Comparison of ENCODE assay signal across 8 mouse cellular contexts in the genomic region with DNA sequence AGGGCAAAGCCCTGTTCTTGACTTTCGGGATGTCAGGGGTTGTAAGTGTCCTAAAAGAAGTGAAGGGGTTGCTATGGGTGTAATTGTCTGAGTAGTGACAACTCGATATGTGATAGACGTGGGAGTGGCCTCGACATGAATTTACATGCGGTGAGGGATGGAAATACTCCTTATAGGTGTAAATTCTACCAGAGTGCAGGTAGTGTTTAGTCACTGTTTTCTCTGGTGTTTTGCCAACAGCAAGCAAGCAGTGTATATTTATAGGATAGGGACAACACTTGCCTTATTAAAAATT. TPM values are rescaled to one million over a fixed set of nuclear protein-coding genes. Genes with fewer than 3 reads are reported as not detected.
DNase-seq lines count a peak whose midpoint lies in the region; ATAC-seq and TF ChIP-seq lines count a peak whose summit lies in the region.

No protein-coding gene starts in this region.

- H3K4me3 ChIP-seq in forebrain, embryonic 12.5 days (replicated peaks) = peak overlapping the region; percentile 93
- H3K4me3 ChIP-seq in liver, embryonic 14.5 days (ENCODE audit: insufficient read depth in 1 of 2, low read depth in 2 of 2, low read length in 2 of 2) = peak overlapping the region; percentile 79 to 82

- TF ChIP-seq EP300 in liver, embryonic 14.5 days (IDR thresholded peaks at IDR 0.05; ENCODE audit: low read depth) = no peak

- H3K4me2 ChIP-seq in forebrain, embryonic 12.5 days = peak overlapping the region; percentile 86
- H3K4me2 ChIP-seq in liver, embryonic 14.5 days (ENCODE audit: low read depth) = peak overlapping the region; percentile 85

- H3K9me3 ChIP-seq in forebrain, embryonic 12.5 days = no peaks in the 10 kb centered on the region
- H3K9me3 ChIP-seq in liver, embryonic 14.5 days (ENCODE audit: control insufficient read depth, low read length) = no peaks in the 10 kb centered on the region

- peak overlapping the region; percentile 90 for H3K9ac ChIP-seq in forebrain, embryonic 12.5 days
- H3K9ac ChIP-seq in liver, embryonic 14.5 days (replicated peaks) = peak overlapping the region; percentile 70

- H3K27ac ChIP-seq in forebrain, embryonic 12.5 days = no peak overlapping the region
- H3K27ac ChIP-seq in liver, embryonic 14.5 days = no peak overlapping the region; the same call in 1 of the 2 replicates

- peaks cover 27% of the 10 kb centered on the region for H3K36me3 ChIP-seq in forebrain, embryonic 12.5 days (replicated peaks)
- H3K36me3 ChIP-seq in liver, embryonic 14.5 days (replicated peaks; ENCODE audit: control insufficient read depth, insufficient read depth, low read depth) = peaks cover 8% of the 10 kb centered on the region

- peaks cover 13% of the 10 kb centered on the region for H3K4me1 ChIP-seq in forebrain, embryonic 12.5 days
- H3K4me1 ChIP-seq in liver, embryonic 14.5 days (replicated peaks; ENCODE audit: control insufficient read depth in 2 of 2, insufficient read depth in 2 of 2, low read length in 1 of 2) = peaks cover 0 to 7% of the 10 kb centered on the region in 2 experiments; a peak in 3 of 4 replicates

- 0 out of 2 replicates have a peak, but pooled peaks have one; percentile 14 for ATAC-seq in frontal cortex, adult (ENCODE audit: low TSS enrichment)
- peak; percentile 61 for ATAC-seq in CD4-positive, CD25-positive, alpha-beta regulatory T cell, adult 4 months
- ATAC-seq in forebrain, embryonic 12.5 days (ENCODE audit: low FRiP score) = no peak; the same call in 1 of the 2 replicates
- peak; percentile 31; the same call in 1 of the 2 replicates for ATAC-seq in liver, embryonic 14.5 days (ENCODE audit: insufficient read depth)

- no peak for DNase-seq in frontal cortex, postnatal 36 days (ENCODE audit: low spot score in 2 of 2)
- DNase-seq in liver, embryonic 14.5 days (ENCODE audit: low read depth in 3 of 3, low spot score in 3 of 3) = peak in 2 of 3 experiments; percentile 20
- DNase-seq in thymus, adult 18-20 months = no peak
- no peak for DNase-seq in layer of hippocampus, postnatal 14 days (ENCODE audit: low spot score in 2 of 2)
- no peak for DNase-seq in right cerebral cortex, postnatal 14 days

- 0 out of 2 replicates have a peak, but pooled peaks have one; percentile 3 for TF ChIP-seq CTCF in liver, embryonic 14.5 days (IDR thresholded peaks at IDR 0.05; ENCODE audit: low read depth)

- no peaks in the 10 kb centered on the region for H3K27me3 ChIP-seq in forebrain, embryonic 12.5 days
- H3K27me3 ChIP-seq in liver, embryonic 14.5 days (ENCODE audit: control insufficient read depth, insufficient read depth, low read length) = no peaks in the 10 kb centered on the region

- WGBS in forebrain, embryonic 12.5 days = 5% methylated on average over 5 of the region's 5 CpGs
- 1% methylated on average over 5 of the region's 5 CpGs for WGBS in liver, embryonic 14.5 days (ENCODE audit: insufficient replicate concordance)

RNA-seq across cellular contexts. Expression of a gene that starts 43.1 kb away (rescaled TPM):
- polyA plus RNA-seq in CD4-positive, CD25-positive, alpha-beta regulatory T cell, adult 4 months (2017; shearing (Covaris generic)) = 10 to 100 TPM; 42.2 to 45.5 TPM
- polyA plus RNA-seq in forebrain, embryonic 12.5 days (2016; fragmentation: Nextera tagmentation; extraction: Ambion mirVana) = 89.6 and 90.4 TPM in 2 replicates
- 9.6 and 14.4 TPM in 2 replicates for polyA plus RNA-seq in liver, embryonic 14.5 days (2012; rRNA removed)
- polyA plus RNA-seq in liver, embryonic 14.5 days (2014; fragmentation: Nextera tagmentation; extraction: Ambion mirVana) = 32.0 and 36.3 TPM in 2 replicates
- total RNA-seq in layer of hippocampus, postnatal 14 days (2021) = 10 to 100 TPM; 18.8 to 20.4 TPM

RNA-seq across cellular contexts. Expression of a gene that starts 44.5 kb away (rescaled TPM):
- 1 to 10 TPM; 4.4 to 7.7 TPM for polyA plus RNA-seq in CD4-positive, CD25-positive, alpha-beta regulatory T cell, adult 4 months (2017; shearing (Covaris generic))
- 29.6 and 33.9 TPM in 2 replicates for polyA plus RNA-seq in forebrain, embryonic 12.5 days (2016; fragmentation: Nextera tagmentation; extraction: Ambion mirVana)
- 7.5 and 8.6 TPM in 2 replicates for polyA plus RNA-seq in liver, embryonic 14.5 days (2012; rRNA removed)
- 5.9 and 7.2 TPM in 2 replicates for polyA plus RNA-seq in liver, embryonic 14.5 days (2014; fragmentation: Nextera tagmentation; extraction: Ambion mirVana)
- total RNA-seq in layer of hippocampus, postnatal 14 days (2021) = 10 to 100 TPM; 28.6 to 29.1 TPM

RNA-seq across cellular contexts. Expression of a gene that starts 55.1 kb away (rescaled TPM):
- polyA plus RNA-seq in CD4-positive, CD25-positive, alpha-beta regulatory T cell, adult 4 months (2017; shearing (Covaris generic)) = under 1 TPM in 1 of 2 experiments, not detected in 1; 0.50 TPM
- 0.56 and 0.82 TPM in 2 replicates for polyA plus RNA-seq in forebrain, embryonic 12.5 days (2016; fragmentation: Nextera tagmentation; extraction: Ambion mirVana)
- polyA plus RNA-seq in liver, embryonic 14.5 days (2012; rRNA removed) = not detected in 2 replicates
- not detected in 2 replicates for polyA plus RNA-seq in liver, embryonic 14.5 days (2014; fragmentation: Nextera tagmentation; extraction: Ambion mirVana)
- total RNA-seq in layer of hippocampus, postnatal 14 days (2021) = under 1 TPM; 0.37 to 0.38 TPM

Comparison
In these comparisons a context has a peak if more than half of its experiments do, and no peak if none do; other contexts are left out.
1. DNase-seq: peak in liver, embryonic 14.5 days (2 of 3); none in frontal cortex, postnatal 36 days (0 of 2), thymus, adult 18-20 months (0 of 2), layer of hippocampus, postnatal 14 days (0 of 2) and right cerebral cortex, postnatal 14 days (single experiment).